Mouse (Mus musculus): ENCODE measurements around the gene Adgrb3.
"Not testable (repeated sequence)": the region's sequence is repeated elsewhere in the genome, so short reads cannot be mapped to it uniquely, and the experiment has no call there.

Gene Adgrb3

DNA sequence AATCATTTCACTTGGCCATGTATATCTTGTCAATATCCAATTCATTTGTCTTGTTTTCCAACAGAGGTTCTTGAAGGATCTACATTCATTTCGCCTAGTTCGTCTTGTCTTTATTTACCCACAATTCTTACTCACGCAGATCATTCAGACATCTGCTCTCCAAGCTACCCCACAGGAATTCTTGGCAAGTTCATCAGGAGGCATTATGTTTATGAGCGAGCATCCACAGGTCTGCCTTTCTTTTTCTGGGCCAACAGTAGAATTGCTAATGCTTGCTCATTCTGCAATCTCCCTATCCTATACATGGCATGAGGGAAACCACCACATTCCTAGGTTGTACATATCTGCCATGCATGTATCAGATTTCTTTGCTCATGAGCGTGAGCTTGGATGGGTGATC, 99.7 kb downstream of the Adgrb3 start:
- DNase-seq = no peak

DNA sequence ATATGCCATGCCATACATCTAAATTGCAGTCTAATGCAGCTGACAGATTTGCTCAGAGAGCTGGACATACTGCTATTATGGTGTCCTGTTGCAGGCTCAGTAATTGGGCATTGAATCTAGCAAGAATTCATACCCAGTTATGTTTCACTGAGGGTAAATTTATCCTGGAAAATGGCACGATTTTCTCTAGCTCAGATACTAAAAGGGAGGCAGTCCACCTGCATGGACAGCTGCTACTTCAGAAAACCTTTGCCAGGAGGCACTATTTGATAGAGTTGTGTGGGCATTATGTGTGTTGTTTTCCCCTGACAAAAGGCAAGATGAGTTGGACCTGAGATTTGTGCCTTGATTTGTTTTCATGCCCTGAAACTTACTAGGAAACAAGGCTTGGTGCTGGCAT, 118.0 kb downstream of the Adgrb3 start:
- DNase-seq = no peak

- DNase-seq = no peak
Observed at GRCm38 (mm10) chr1:25706299-25706698, 123.2 kb downstream of the Adgrb3 start.

DNA sequence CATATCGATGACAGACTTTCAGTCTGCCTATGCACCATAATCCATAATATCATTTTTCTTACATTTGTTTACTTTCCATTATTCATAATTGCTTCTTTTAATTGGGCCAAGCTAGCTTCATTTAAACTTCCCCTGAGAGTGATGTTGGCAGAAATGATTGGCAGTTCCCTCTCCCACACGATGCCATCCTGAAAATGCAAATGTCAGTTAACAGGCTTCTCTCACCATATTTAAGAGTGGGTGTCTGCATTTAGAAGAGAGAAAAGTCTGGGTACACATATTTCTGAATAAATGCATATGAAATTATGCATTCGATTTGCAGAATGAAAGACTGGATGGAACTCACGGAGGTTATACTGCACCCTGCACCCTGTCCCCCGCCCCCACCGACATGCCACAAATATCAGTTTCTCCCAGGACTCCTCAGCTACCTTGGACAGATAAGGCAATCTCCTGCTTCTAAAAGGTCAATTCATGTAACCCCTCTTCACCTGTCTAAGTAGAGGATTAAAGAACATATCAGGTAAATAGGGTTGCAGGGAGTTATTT, 130.7 kb downstream of the Adgrb3 start:
- DNase-seq = no peak

GRCm38 (mm10) chr1:25697179-25697578, 132.3 kb downstream of the Adgrb3 start:
- DNase-seq = no peak

- no peak for DNase-seq
Observed at GRCm38 (mm10) chr1:25696771-25697170, 132.7 kb downstream of the Adgrb3 start.

GRCm38 (mm10) chr1:25682118-25682517, 147.4 kb downstream of the Adgrb3 start:
- no peak for DNase-seq

- no peak for DNase-seq
Observed at GRCm38 (mm10) chr1:25679656-25680055, 149.9 kb downstream of the Adgrb3 start.

GRCm38 (mm10) chr1:25652717-25653116, 176.8 kb downstream of the Adgrb3 start:
- DNase-seq = no peak

- no peak for DNase-seq
Observed at GRCm38 (mm10) chr1:25644256-25644655, 185.3 kb downstream of the Adgrb3 start.

DNA sequence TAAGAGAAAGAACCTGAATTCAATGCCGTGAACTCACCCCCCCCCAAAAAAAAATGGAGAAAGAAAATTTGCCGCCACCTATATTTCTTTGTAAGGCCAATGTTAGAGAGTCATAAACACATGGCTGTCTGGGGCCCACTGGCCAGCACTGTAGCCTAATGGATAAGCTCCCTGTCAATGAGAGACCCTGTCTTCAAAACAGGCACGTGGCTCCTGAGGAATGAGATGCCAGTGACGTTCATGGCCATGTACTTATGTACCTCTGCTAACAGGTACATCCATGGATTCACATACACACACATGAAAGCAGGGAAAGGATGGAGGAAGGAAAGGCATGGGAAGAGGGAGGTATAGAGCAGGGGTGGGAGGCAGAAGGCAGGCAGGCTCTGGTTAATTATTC, 208.0 kb downstream of the Adgrb3 start:
- no peak for DNase-seq

GRCm38 (mm10) chr1:25616954-25617353, 212.6 kb downstream of the Adgrb3 start:
- DNase-seq = peak; percentile 36

GRCm38 (mm10) chr1:25610776-25611175, 218.7 kb downstream of the Adgrb3 start:
- not testable (repeated sequence) for DNase-seq

GRCm38 (mm10) chr1:25598941-25599340, 230.6 kb downstream of the Adgrb3 start:
- no peak for DNase-seq

DNA sequence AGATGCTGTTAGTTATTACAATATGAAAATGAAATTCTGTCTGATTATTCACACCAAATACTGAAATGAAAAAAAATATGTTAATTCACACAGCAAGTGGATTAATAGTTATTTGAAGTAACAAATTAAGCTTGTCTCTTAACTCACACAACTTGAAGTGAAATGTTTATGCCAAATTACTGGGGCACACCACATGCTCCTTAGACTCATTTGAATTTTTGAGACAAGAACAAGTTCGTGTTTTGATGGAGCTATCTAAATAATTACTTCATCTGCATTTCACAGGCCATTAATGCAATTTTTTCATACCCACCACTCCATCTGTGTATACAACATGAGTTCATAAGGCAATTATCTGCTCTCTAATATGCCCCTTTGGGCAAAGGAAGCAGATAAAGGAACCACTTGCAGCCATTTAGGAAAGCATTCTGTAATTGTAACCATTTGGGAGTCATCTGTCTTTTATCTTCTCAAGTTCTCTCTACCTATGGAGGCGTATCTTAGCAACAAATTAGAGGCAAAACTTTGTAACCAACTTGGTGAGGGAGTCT, 240.9 kb downstream of the Adgrb3 start:
- no peak for DNase-seq

DNA sequence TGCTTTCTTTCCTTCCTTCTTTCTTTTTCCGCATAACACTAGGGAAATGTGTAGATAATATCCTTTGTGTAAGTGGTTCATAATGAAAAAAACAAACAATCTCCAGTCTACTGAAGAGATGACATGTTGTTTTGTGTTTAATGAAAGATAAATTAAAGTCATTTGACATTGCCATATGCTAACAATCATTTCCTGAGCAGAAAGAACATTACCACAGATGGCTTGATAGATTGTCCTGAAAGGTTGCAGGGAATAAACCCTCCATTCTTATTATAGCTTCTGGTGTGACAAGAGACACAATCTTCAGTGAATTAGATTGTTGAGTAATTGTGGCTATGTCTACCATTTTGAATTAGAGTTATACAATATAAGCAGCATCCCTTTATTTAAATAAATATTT, 247.8 kb downstream of the Adgrb3 start:
- no peak for DNase-seq

DNA sequence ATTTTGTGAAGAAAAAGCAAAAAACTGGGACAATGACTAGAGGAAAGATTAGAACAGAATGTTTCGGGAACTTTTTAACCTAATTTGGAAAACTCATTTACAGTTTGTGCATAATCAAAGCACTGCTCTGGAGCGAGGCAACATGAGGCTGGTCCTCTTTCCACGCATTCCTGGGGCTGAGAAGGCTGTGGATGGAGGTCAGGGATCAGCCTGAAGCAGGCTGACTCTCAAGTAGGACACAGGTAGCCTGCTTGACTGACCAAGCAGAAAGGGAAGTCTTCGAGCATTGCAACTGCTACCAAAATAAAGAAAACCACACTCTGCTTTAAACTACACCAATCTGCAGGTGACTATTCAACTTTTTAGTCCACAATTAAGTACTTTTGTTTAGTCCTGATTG, 251.7 kb downstream of the Adgrb3 start:
- DNase-seq = peak; percentile 39

- DNase-seq = no peak
Observed at GRCm38 (mm10) chr1:25576598-25576997, 252.9 kb downstream of the Adgrb3 start.

DNA sequence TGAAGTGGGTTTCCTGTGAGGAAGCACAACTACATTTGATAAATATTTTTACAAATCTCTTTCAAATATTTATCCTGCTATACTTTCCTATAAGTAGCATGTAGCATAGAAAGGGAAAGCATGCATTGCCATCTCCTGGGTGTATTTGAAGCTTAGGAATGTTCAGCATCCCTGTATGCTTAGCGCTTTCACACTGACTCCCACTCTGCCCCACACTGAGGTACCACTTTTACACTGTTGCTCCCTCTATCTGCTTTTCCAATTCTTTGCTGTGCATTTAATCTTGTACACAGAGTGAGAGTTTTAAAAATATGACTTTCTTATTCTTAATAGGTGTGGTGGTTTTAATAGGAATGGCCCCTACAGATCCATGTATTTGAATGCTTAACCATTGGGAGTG, 261.4 kb downstream of the Adgrb3 start:
- no peak for DNase-seq

DNA sequence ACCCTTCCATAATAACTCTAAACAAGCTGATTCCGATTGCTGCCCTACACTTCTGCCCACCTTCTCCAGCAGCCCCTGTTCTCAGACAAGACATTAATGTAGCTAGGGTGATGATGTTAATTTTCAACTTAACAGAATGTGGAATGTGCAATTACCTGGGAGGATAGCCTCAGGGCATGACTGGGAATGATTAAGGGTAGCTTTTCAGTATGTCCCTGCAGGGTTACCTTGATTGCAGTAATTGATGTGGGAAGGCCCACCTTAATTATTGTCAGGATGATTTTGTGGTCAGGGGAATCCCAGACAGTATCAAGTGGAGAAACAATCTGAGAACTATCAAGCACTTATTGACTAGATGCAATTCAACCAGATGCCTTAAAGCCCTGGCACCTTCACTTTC, 283.4 kb downstream of the Adgrb3 start:
- no peak for DNase-seq

GRCm38 (mm10) chr1:25543915-25544314, 285.6 kb downstream of the Adgrb3 start:
- no peak for DNase-seq

DNA sequence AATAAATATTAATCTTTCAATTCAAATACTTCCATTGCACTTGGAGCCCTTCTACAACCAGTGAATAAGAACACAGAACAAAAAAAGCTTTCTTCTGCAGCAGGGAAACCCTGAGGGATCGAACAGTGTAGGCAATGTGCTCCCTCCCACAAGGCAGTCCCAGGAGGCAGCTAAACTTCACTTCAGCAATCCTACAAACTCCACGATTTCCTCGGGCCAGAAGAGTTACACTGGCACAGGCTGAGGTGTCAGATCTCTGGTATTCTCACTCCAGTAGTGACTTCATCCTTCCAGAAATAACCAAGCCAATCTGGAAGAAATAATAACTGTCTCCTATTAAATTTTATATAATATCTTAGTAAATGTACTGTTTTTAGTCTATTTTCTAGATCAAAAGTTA, 286.6 kb downstream of the Adgrb3 start:
- DNase-seq = no peak

DNA sequence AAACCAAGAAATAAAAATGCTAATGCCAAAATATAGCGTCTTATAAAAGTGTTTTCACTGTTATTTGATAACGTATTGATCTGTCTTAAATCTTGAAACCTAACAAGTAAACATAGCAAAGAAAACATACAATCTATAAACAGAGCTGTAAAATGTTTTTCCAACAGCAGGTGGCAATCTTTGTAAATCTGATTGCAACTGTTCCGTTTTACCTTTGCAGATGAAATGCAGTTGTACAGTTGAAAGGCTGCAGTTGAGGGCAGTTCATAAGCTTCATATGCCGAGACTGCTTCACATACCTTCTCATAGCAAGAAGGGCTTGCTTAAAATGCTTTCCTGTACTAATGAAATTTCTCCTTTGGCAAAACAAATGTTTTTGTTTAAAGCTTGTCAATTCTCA, 302.5 kb downstream of the Adgrb3 start:
- peak; percentile 5 for DNase-seq

- DNase-seq = peak; percentile 10
Observed at GRCm38 (mm10) chr1:25510321-25511055, 319.0 kb downstream of the Adgrb3 start.

DNA sequence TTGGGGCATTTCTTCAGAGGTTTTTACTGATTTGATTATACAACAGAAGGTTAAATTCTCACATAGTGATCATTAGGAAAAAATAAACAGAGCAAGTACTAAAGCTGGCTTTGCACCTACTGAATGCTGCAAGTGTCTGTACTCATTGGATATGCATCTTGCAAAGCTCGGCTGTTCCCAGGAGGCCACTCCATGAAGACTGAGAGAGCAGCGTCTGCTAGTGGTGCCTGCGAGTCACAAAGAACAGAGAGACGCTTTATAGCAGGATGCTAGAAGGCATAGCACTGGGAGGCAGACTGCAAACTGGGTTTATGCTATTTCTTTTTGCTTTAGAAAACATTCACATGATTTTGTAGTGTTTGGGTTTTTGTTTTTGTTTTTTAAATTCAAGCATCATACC, 325.2 kb downstream of the Adgrb3 start:
- no peak for DNase-seq

All from kidney, adult 9 months (tissue).